Mouse (Mus musculus) midbrain, embryonic 11.5 days (tissue): ENCODE data around the gene Tmem45b. TPM values are rescaled to one million over a fixed set of nuclear protein-coding genes. Genes with fewer than 3 reads are reported as not detected.

Experiments used
- ATAC-seq: fragments of 200-750 bp; cut with Nextera tagmentation; 2 replicates; pipeline ENCODE4 v1.8.0; 2017; ENCODE audit warnings: moderate TSS enrichment, moderate library complexity; ENCODE audit not compliant: low FRiP score
- DNase-seq: peaks from one replicate; pipeline ENCODE4 v3.0.0; 2015; ENCODE audit warnings: low spot score; ENCODE audit errors: missing footprints
- H3K27ac ChIP-seq: fragments of 300-500 bp; sonication (generic); 2 replicates; pipeline ENCODE4 v1.5.1; 2014; ENCODE audit warnings: low read depth, low read length
- H3K27me3 ChIP-seq: fragments of 300-500 bp; sonication (generic); 2 replicates; pipeline ENCODE4 v1.6.1; 2014; ENCODE audit warnings: mild to moderate bottlenecking, low read length, moderate library complexity, mixed read lengths; ENCODE audit not compliant: control insufficient read depth, insufficient read depth
- H3K36me3 ChIP-seq: fragments of 300-500 bp; sonication (generic); 2 replicates; pipeline ENCODE4 v1.6.1; 2014; ENCODE audit warnings: mild to moderate bottlenecking, low read length, moderate library complexity, mixed read lengths; ENCODE audit not compliant: control insufficient read depth, insufficient read depth
- H3K4me1 ChIP-seq: fragments of 300-500 bp; sonication (generic); 2 replicates; pipeline ENCODE4 v1.6.1; 2014; ENCODE audit warnings: low read length; ENCODE audit not compliant: control insufficient read depth, insufficient read depth
- H3K4me2 ChIP-seq: fragments of 300-500 bp; sonication (generic); 2 replicates; pipeline ENCODE4 v1.6.1; 2014; ENCODE audit warnings: mild to moderate bottlenecking, moderate library complexity
- H3K4me3 ChIP-seq: fragments of 300-500 bp; sonication (generic); 2 replicates; pipeline ENCODE4 v1.5.1; 2014; ENCODE audit warnings: low read depth, low read length
- H3K9ac ChIP-seq: fragments of 300-500 bp; sonication (generic); 2 replicates; pipeline ENCODE4 v1.6.1; 2014; ENCODE audit warnings: low read length
- H3K9me3 ChIP-seq: fragments of 300-500 bp; sonication (generic); 2 replicates; pipeline ENCODE4 v1.6.1; 2016; ENCODE audit warnings: low read length; ENCODE audit not compliant: control insufficient read depth
- WGBS: fragments of 180-500 bp; shearing (Covaris S2); extraction: QIAGEN DNeasy Blood & Tissue Kit; methylation state at CpG from one replicate; pipeline ENCODE4 v1.1.7; 2014; 5-methylcytosine and 5-hydroxymethylcytosine counted together
- polyA plus RNA-seq: library from polyadenylated mRNA; unstranded; fragments of >200 nt; fragmentation: Nextera tagmentation; extraction: Ambion mirVana; gene quantifications from 2 replicates; pipeline ENCODE4 v1.2.1, GENCODE M21; 2014

The Tmem45b gene
- polyA plus RNA-seq, 1 experiment from 2014 or later, result 0.11 TPM

DNA sequence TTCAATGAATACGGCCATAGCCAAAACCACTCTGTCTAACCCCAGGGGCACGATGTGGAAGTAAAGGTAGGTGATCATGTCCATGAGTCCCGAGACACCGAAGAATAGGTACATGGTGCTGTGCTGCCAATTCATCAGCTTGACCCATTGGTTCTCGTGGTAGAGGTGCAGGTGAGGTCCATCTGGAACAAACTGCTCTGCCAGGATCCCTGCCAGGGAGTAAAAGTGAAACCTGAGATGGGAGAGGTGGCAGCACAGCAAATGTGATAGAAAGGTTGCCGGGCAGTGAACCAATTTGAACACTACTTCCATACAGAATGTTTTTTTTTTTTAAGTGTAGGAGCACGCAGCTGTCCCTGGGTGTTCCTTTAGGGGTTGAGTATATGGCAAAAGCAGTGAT lies 35.3 kb downstream of the Tmem45b start:
- Histone ChIP-seq H3K9me3 (no peaks in the 10 kb centered on the region), H3K4me2 (no peak overlapping the region), H3K36me3 (no peaks in the 10 kb centered on the region), H3K27ac (no peak overlapping the region), H3K27me3 (no peaks in the 10 kb centered on the region), H3K4me3 (no peak overlapping the region), H3K4me1 (no peaks in the 10 kb centered on the region), H3K9ac (no peak overlapping the region)
- ATAC-seq (no peak), DNase-seq (no peak)
- WGBS, result 91% methylated on average over 7 of the region's 7 CpGs

GRCm38 (mm10) chr9:31422143-31422542 lies 42.1 kb downstream of the Tmem45b start:
- ATAC-seq (no peak), DNase-seq (no peak)
- WGBS, result 92% methylated on average over 5 of the region's 5 CpGs
- no peak overlapping the region for H3K4me2 ChIP-seq
- H3K9ac ChIP-seq, result no peak overlapping the region
- no peaks in the 10 kb centered on the region for H3K4me1 ChIP-seq
- H3K4me3 ChIP-seq, result no peak overlapping the region
- no peak overlapping the region for H3K27ac ChIP-seq
- H3K36me3 ChIP-seq, result peaks cover 11% of the 10 kb centered on the region; the same call in 1 of the 2 replicates
- no peaks in the 10 kb centered on the region for H3K27me3 ChIP-seq
- no peaks in the 10 kb centered on the region for H3K9me3 ChIP-seq

DNA sequence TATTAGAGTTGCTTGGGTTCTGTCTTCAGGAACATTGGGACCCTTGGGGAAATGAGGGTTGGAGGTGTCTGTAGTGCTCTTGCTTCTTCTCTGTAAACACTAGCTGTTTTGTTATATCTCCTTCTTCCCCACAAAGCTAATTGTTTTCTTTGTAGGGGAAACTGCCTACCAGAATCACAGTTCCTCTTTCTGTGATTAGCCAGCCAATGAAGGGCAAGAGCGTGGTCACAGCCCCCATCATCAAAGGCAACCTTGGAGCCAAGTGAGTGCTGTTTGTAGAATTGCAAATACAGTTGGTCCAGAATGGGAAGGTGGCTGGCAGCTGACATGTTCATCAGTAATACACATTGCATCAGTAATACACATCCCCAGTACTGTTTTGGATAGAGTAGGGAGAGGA lies 45.4 kb downstream of the Tmem45b start:
- H3K4me2 ChIP-seq, result no peak overlapping the region
- no peak overlapping the region for H3K4me3 ChIP-seq
- H3K36me3 ChIP-seq, result peaks cover 21% of the 10 kb centered on the region; the same call in 1 of the 2 replicates
- ATAC-seq (no peak), DNase-seq (no peak)
- H3K9me3 ChIP-seq, result no peaks in the 10 kb centered on the region
- H3K27me3 ChIP-seq, result no peaks in the 10 kb centered on the region
- H3K9ac ChIP-seq, result no peak overlapping the region
- H3K27ac ChIP-seq, result no peak overlapping the region
- 100% methylated on average over 1 of the region's 1 CpGs for WGBS
- H3K4me1 ChIP-seq, result no peaks in the 10 kb centered on the region

DNA sequence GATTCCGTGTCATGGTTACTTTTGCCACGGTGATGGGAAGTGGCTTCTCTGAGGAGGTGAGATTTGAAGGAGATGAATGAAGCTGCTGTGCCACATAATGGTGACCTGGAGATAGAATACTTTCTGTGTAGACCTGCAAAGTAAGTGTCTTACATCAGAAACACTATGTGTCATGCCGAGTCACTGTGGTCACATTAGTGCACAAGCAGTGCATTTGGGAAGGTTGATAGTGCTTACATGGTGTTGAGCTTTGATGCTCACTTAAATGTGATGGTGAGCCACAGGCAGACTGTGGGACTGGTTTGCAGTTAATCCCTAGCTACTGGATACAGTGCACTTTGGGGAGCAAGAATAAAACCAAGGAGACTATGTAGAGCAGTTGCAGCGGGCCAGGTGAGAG lies 52.1 kb downstream of the Tmem45b start:
- H3K4me1 ChIP-seq, result no peaks in the 10 kb centered on the region
- 94% methylated on average over 4 of the region's 4 CpGs for WGBS
- no peaks in the 10 kb centered on the region for H3K27me3 ChIP-seq
- no peak overlapping the region for H3K27ac ChIP-seq
- H3K4me2 ChIP-seq, result no peak overlapping the region
- DNase-seq (no peak), ATAC-seq (no peak)
- no peaks in the 10 kb centered on the region for H3K9me3 ChIP-seq
- H3K4me3 ChIP-seq, result no peak overlapping the region
- H3K36me3 ChIP-seq, result peaks cover 31% of the 10 kb centered on the region
- no peak overlapping the region for H3K9ac ChIP-seq

DNA sequence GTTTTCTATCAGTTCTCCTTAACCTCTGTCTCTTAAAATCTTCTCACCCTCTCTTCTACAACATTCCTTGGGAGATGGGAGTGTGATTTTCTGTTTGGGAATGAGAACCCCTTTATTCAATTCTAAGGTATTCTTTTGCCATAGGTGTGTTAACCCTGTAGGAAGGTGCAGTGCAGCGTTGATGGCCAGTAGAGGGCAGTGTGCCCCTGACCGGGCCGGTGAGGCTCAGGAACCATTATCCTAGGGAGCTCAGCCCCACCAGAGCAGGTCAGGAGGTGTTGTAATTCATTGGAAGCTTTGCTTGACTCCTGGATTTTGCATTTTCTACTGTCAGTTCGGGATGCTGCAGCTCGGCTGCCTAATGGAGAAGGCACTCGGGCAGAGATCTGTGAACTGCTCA lies 59.0 kb downstream of the Tmem45b start:
- 60% methylated on average over 6 of the region's 6 CpGs for WGBS
- Histone ChIP-seq H3K27me3 (no peaks in the 10 kb centered on the region), H3K27ac (no peak overlapping the region), H3K9me3 (no peaks in the 10 kb centered on the region), H3K9ac (no peak overlapping the region), H3K4me2 (no peak overlapping the region), H3K4me3 (no peak overlapping the region), H3K36me3 (peaks cover 31% of the 10 kb centered on the region), H3K4me1 (no peaks in the 10 kb centered on the region)
- DNase-seq (no peak), ATAC-seq (no peak)

GRCm38 (mm10) chr9:31404311-31404710 lies 60.0 kb downstream of the Tmem45b start:
- H3K4me1 ChIP-seq, result no peaks in the 10 kb centered on the region
- no peak overlapping the region for H3K9ac ChIP-seq
- no peak for DNase-seq
- H3K9me3 ChIP-seq, result no peaks in the 10 kb centered on the region
- no peak overlapping the region for H3K27ac ChIP-seq
- no peak overlapping the region for H3K4me2 ChIP-seq
- no peak for ATAC-seq
- no peak overlapping the region for H3K4me3 ChIP-seq
- H3K27me3 ChIP-seq, result no peaks in the 10 kb centered on the region
- peaks cover 27% of the 10 kb centered on the region for H3K36me3 ChIP-seq
- WGBS, result 92% methylated on average over 2 of the region's 2 CpGs

DNA sequence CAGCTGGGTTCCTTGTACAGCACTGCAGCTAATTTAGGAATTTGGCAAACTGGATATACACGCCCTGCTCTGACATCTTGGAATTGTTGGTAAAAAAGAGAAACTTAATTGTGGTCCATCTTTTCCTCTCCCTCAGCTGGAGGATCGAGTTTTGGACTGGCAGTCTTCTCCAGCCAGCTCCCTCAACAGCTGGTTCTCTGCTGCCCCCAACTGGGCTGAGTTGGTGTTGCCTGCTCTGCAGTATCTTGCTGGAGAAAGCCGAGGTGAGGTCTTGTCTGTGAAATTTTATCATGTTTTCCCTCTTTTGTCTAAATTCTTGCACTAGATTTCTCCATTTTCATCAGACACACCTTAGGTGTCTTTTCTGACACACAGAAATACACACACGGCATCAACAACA lies 63.8 kb downstream of the Tmem45b start:
- Histone ChIP-seq H3K9ac (no peak overlapping the region), H3K4me1 (no peaks in the 10 kb centered on the region), H3K9me3 (no peaks in the 10 kb centered on the region), H3K4me2 (no peak overlapping the region), H3K27me3 (no peaks in the 10 kb centered on the region), H3K27ac (no peak overlapping the region), H3K36me3 (peaks cover 31% of the 10 kb centered on the region), H3K4me3 (no peak overlapping the region)
- 63% methylated on average over 4 of the region's 4 CpGs for WGBS
- ATAC-seq, result no peak
- DNase-seq, result peak; percentile 97

GRCm38 (mm10) chr9:31387206-31387605 lies 77.1 kb downstream of the Tmem45b start:
- H3K9me3 ChIP-seq, result no peaks in the 10 kb centered on the region
- 94% methylated on average over 5 of the region's 5 CpGs for WGBS
- H3K9ac ChIP-seq, result no peak overlapping the region
- DNase-seq, result no peak
- ATAC-seq, result no peak
- H3K27me3 ChIP-seq, result no peaks in the 10 kb centered on the region
- H3K4me2 ChIP-seq, result peak overlapping the region; percentile 67; the same call in 1 of the 2 replicates
- no peak overlapping the region for H3K27ac ChIP-seq
- no peak overlapping the region for H3K4me3 ChIP-seq
- peaks cover 10% of the 10 kb centered on the region for H3K4me1 ChIP-seq
- H3K36me3 ChIP-seq, result peaks cover 2% of the 10 kb centered on the region

DNA sequence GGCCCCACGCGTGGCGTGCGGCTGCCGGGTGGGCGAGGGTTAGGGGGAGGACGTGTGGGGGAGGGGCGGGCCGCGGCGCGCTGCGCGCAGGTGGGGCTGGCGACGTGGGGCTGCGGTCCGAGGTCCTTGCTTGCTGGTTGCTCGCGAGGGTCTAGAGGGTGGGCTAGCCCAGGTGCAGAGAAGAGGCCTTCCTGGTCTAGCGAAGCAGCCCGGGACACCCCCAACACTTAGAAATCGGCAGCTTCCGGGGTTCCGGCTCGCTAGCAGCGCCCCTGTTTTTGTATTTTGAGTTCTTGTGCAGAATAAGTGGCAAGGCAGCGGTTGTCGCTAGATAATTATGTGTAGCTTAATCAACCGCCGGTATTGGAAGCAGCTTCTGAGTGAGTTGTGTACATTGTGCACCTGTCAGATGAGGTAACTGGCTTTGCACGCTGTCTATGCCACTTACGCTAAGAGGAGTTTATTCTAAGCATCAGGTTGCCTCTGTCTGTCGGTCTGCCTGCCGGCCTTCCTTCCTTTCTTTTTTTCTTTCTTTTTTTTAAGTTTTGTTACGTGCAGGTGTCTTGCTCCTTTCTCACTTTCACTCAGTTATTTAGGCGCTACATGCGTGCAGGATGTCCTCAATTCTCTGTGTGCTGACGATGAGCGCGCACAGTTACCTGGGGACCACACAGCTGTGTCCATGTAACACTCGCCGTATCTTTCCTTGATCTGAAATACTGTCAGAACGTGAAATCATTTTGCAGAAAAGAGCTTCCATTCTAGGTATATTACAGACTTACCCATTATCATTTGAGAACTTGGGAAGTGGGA lies 77.7 kb downstream of the Tmem45b start:
- no peak overlapping the region for H3K27ac ChIP-seq
- H3K4me2 ChIP-seq, result peak overlapping the region; percentile 67
- H3K9me3 ChIP-seq, result no peaks in the 10 kb centered on the region
- H3K27me3 ChIP-seq, result no peaks in the 10 kb centered on the region
- DNase-seq (no peak), ATAC-seq (peak; percentile 86)
- H3K4me1 ChIP-seq, result peaks cover 10% of the 10 kb centered on the region
- WGBS, result 14% methylated on average over 34 of the region's 44 CpGs
- H3K9ac ChIP-seq, result peak overlapping the region; percentile 88
- H3K4me3 ChIP-seq, result peak overlapping the region; percentile 93
- peaks cover 2% of the 10 kb centered on the region for H3K36me3 ChIP-seq
